In the genomic region with DNA sequence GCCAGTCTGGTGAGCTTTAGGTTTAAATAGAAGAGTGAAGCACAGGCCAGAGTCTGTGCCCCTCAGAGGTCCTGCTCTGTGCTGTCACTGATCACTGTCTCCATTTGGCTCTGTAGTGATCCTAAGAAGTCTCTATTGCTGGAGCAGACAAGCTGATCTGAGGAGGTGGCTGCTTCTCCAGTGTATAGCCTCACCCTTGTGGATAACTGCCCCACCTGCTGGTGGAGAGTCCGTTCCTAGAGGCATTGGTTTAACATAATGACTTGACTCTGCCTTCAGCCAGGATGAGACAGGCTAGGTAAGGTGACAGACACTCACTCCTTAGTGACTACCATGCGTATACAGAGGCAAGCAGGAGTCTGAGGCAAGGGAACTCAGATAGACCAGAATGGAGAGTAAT, we compare ENCODE assay signal across 9 mouse cellular contexts.
DNase-seq lines count a peak whose midpoint lies in the region; ATAC-seq and TF ChIP-seq lines count a peak whose summit lies in the region.
"Had no signal": no experiment of that assay in that cellular context is flagged by ENCODE, and none has a peak within 500 bp of the region (broad histone marks: within the 10 kb centered on the region; RNA-seq: fewer than 3 reads in every experiment).

No protein-coding gene starts in this region.

- no peaks in the 10 kb centered on the region for H3K36me3 ChIP-seq in liver, embryonic 16.5 days (ENCODE audit: control insufficient read depth, insufficient read depth)
- no peaks in the 10 kb centered on the region for H3K36me3 ChIP-seq in liver, embryonic 12.5 days
- no peaks in the 10 kb centered on the region for H3K36me3 ChIP-seq in hindbrain, embryonic 10.5 days
- H3K36me3 ChIP-seq: embryonic facial prominence, embryonic 15.5 days; liver, embryonic 15.5 days had no signal

- H3K27ac ChIP-seq in liver, embryonic 16.5 days (ENCODE audit: low read length) = no peak overlapping the region
- H3K27ac ChIP-seq in liver, embryonic 12.5 days = no peak overlapping the region
- H3K27ac ChIP-seq in hindbrain, embryonic 10.5 days = no peak overlapping the region
- H3K27ac ChIP-seq: embryonic facial prominence, embryonic 15.5 days; liver, embryonic 15.5 days had no signal

- peak; percentile 59 for TF ChIP-seq CTCF in lung, adult 2 months (IDR thresholded peaks at IDR 0.05; ENCODE audit: insufficient read depth, low read length)

- H3K27me3 ChIP-seq in liver, embryonic 16.5 days (ENCODE audit: control insufficient read depth, insufficient read depth, low read depth, low read length) = no peaks in the 10 kb centered on the region
- H3K27me3 ChIP-seq in liver, embryonic 12.5 days (replicated peaks) = no peaks in the 10 kb centered on the region
- H3K27me3 ChIP-seq in hindbrain, embryonic 10.5 days (ENCODE audit: insufficient read depth, poor library complexity, severe bottlenecking) = no peaks in the 10 kb centered on the region
- H3K27me3 ChIP-seq: embryonic facial prominence, embryonic 15.5 days; liver, embryonic 15.5 days had no signal

- WGBS in liver, embryonic 16.5 days (ENCODE audit: insufficient replicate concordance) = 58% methylated on average over 2 of the region's 2 CpGs
- WGBS in liver, embryonic 12.5 days (ENCODE audit: insufficient replicate concordance) = 45% methylated on average over 2 of the region's 2 CpGs
- 56% methylated on average over 2 of the region's 2 CpGs for WGBS in lung, adult 2 months
- WGBS in hindbrain, embryonic 10.5 days = 66% methylated on average over 2 of the region's 2 CpGs

- ATAC-seq in liver, embryonic 16.5 days (ENCODE audit: low read depth) = peak; percentile 43; the same call in 1 of the 2 replicates
- no peak for ATAC-seq in liver, embryonic 12.5 days

- no peak overlapping the region for H3K4me2 ChIP-seq in liver, embryonic 16.5 days (ENCODE audit: low read depth, low read length)
- H3K4me2 ChIP-seq in liver, embryonic 12.5 days = no peak overlapping the region
- H3K4me2 ChIP-seq: embryonic facial prominence, embryonic 15.5 days; liver, embryonic 15.5 days had no signal

- H3K4me3 ChIP-seq in liver, embryonic 16.5 days (ENCODE audit: low read depth, low read length) = no peak overlapping the region
- H3K4me3 ChIP-seq in liver, embryonic 12.5 days = no peak overlapping the region
- no peak overlapping the region for H3K4me3 ChIP-seq in lung, adult 2 months (replicated peaks; ENCODE audit: extremely low read depth, low read depth, low read length)
- no peak overlapping the region for H3K4me3 ChIP-seq in hindbrain, embryonic 10.5 days
- H3K4me3 ChIP-seq: embryonic facial prominence, embryonic 15.5 days; liver, embryonic 15.5 days had no signal

- TF ChIP-seq POLR2A in lung, adult 2 months (IDR thresholded peaks at IDR 0.05; ENCODE audit: borderline replicate concordance, extremely low read depth, low read depth, low read length) = no peak

- H3K9ac ChIP-seq in liver, embryonic 16.5 days (ENCODE audit: low read depth, low read length) = no peak overlapping the region
- no peak overlapping the region for H3K9ac ChIP-seq in liver, embryonic 12.5 days
- H3K9ac ChIP-seq: embryonic facial prominence, embryonic 15.5 days; liver, embryonic 15.5 days had no signal

- H3K9me3 ChIP-seq in liver, embryonic 16.5 days (replicated peaks; ENCODE audit: control insufficient read depth, low read length) = no peaks in the 10 kb centered on the region; the same call in 1 of the 2 replicates
- 0 out of 2 replicates have a peak, but pooled peaks cover 8% of the 10 kb centered on the region for H3K9me3 ChIP-seq in liver, embryonic 12.5 days (replicated peaks)
- H3K9me3 ChIP-seq in hindbrain, embryonic 10.5 days = peaks cover 7% of the 10 kb centered on the region
- H3K9me3 ChIP-seq: embryonic facial prominence, embryonic 15.5 days; liver, embryonic 15.5 days had no signal

- DNase-seq in adrenal gland, adult 18-20 months (ENCODE audit: low spot score in 2 of 2) = peak; percentile 35 to 41
- peak; percentile 23 for DNase-seq in gastrocnemius, postnatal 10 days
- DNase-seq in lung, adult 2 months = peak; percentile 21
- no peak for DNase-seq in hindbrain, embryonic 10.5 days (ENCODE audit: low spot score)
- no peak for DNase-seq in embryo, embryonic 10 days (ENCODE audit: low spot score)

- H3K4me1 ChIP-seq in liver, embryonic 16.5 days (ENCODE audit: control insufficient read depth, low read depth, low read length) = no peaks in the 10 kb centered on the region
- no peaks in the 10 kb centered on the region for H3K4me1 ChIP-seq in liver, embryonic 12.5 days
- H3K4me1 ChIP-seq in lung, adult 2 months (ENCODE audit: control insufficient read depth, insufficient read depth, low read length) = no peaks in the 10 kb centered on the region
- H3K4me1 ChIP-seq in hindbrain, embryonic 10.5 days (replicated peaks) = peaks cover 7% of the 10 kb centered on the region; the same call in 1 of the 2 replicates
- H3K4me1 ChIP-seq: embryonic facial prominence, embryonic 15.5 days; liver, embryonic 15.5 days had no signal

Comparison
In these comparisons a context has a peak if more than half of its experiments do, and no peak if none do; other contexts are left out.
1. DNase-seq: peak in adrenal gland, adult 18-20 months (2 of 2), gastrocnemius, postnatal 10 days (single experiment) and lung, adult 2 months (single experiment); none in hindbrain, embryonic 10.5 days (single experiment) and embryo, embryonic 10 days (single experiment).